Mouse (Mus musculus): ENCODE measurements around the gene Fbh1.
A peak's percentile ranks its signal among the peaks of the same experiment; 100 is the strongest.

The Fbh1 gene

DNA sequence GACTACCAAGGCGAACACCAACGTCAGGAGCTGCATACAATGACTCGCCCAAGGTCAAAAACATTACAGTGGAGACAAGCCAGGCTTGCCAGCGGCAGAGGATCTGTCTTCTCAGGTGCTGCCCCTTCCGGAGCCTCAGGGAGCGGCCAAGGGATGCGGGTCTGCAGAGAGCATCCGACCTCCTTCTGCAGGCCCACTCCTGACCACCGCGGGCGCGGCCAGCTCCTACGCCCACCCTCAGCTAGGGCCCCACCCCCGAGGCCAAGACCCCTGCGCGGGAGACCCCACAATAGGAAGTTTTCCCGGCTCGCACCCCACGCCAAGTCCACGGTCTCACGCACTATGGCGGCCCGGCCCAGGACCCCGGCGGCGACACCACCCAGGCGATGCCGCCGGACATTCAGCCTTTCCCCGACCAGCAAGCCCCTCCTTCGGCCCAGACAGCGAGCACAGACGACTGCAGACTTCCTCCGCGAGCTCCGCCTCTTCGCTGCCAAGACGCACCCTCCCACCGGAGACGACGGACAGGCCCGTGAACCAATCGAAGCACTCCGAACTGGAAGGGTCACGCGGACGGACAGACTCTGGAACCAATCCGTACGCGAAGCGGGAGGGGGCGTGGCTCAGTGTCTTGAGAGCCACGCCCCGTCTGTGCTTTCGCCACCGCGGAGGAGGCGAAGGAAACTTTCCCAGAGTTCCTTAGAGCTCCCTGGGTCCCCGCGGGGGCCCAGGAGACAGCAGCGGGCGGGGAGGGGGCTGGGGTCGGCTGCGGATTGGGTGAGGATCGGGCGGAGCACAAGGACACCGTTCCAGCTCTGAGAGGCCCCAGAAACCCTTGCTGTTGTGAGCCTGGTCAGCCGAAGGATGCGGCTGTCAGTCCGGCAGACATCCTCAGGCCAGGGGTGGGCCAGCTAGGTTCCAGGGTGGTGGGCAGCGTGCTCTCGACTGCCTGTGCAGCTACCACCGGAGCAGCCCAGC, at the start of gene Fbh1, which contains the start of gene Ankrd16:
Gene Fbh1, minus strand, starts transcription at position 492 of the 978 bp plus-strand sequence.
Gene Ankrd16, plus strand, starts transcription at position 786 of the 978 bp plus-strand sequence.
- peak; percentile 99 for DNase-seq (ENCODE audit: low spot score)

GRCm38 (mm10) chr2:11801299-11801930, 24.0 kb upstream of the Fbh1 start:
- no peak for DNase-seq (ENCODE audit: low spot score)

DNA sequence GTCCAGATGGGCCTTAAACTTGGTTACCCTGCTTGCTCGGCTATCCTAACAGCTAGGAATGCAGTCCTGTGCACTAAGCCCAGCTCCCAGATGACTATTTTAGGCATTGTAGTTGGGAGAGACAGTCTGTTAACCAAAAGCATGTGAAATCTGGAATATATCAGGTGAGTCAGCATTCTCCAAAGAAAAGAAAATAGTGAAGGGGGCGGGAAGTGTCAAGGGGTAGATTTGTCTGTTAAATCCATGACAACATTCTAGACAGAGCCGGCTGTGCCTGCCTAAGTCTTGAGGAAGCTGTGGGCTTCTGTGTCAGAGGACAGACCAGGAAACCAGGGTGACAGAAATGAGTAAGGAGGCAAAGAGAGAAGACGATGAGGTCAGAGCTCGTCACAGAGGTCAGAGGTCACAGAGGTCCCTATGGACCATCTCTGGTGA, 20.6 kb upstream of the Fbh1 start:
- DNase-seq (ENCODE audit: low spot score) = no peak

GRCm38 (mm10) chr2:11794668-11795067, 17.3 kb upstream of the Fbh1 start:
- DNase-seq (ENCODE audit: low spot score) = no peak

DNA sequence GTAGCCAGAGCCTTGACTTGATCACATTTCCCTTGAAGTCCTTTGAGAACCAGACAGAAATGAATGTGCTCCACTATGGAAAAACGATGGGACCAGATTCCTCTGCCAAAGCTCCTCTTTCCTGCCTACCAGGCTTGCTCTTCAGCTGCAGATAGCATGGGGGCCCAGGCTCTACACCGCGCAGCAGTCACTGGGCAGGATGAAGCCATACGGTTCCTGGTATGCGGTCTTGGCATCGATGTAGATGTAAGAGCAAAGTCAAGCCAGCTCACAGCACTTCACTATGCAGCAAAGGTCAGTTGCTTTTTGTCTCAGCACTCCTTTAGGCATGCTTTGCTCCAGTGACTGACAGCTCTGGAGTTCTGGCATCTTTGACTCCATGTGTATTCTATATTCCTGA, 6.8 kb upstream of the Fbh1 start:
- DNase-seq (ENCODE audit: low spot score) = no peak

GRCm38 (mm10) chr2:11778087-11778823, 873 bp upstream of the Fbh1 start:
- DNase-seq (ENCODE audit: low spot score) = peak; percentile 75

DNA sequence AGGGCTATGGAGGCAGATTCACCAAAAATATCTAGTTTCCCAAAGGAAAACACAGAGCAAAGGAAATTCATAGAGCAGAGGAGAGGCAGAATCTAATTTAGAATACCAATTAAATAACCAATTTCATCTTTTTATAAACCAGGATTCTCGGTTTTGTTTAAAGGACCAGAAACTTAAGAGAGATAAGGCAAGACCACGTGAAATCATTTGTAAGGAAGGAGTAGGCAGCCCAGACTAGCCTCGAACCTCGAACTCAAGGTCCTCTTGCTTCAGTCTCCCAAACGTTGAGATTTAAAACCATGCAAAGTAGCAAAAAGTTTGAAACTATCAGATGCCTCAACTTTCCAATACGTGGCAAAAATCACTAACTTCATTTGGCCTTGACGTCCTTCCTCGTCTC, 967 bp downstream of the Fbh1 start:
- DNase-seq (ENCODE audit: low spot score) = no peak

DNA sequence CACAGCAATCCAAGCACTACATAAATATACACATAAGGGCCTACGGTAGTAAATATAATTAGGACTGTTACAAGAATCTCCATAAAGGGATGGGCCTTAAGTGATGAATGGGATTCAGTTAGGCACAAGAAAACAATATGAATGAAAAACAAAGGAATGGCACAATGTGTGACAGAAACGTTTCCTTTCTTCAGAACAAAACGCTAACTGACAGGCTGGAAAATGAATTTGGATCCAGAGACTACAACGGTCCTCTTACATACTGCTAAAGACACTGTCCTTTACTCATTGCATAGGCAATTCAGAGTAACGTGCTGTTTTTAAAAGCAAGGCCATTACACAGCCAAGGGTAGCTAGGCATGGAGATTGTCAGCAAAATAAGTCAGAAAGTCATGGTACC, 2.3 kb downstream of the Fbh1 start:
- DNase-seq (ENCODE audit: low spot score) = no peak

DNA sequence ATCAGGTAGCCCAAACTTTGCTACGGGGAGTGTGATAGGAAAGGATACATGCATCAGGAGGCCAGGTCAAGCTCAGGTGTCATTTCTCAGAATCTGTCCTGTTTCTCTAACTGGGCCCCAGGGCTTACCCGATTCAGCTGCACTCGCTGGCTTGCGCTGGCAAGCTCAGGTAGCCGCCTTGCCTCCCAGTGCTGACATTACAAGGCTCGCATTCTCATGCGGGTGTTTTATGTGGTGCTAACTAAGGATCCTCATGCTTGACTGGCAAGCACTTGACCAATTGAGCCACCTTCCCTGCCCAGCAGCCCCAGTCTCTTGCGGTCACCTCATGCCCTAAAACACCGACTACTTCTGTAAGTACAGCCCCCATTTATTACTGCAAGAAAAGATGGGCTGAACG, 3.0 kb downstream of the Fbh1 start:
- DNase-seq (ENCODE audit: low spot score) = no peak

DNA sequence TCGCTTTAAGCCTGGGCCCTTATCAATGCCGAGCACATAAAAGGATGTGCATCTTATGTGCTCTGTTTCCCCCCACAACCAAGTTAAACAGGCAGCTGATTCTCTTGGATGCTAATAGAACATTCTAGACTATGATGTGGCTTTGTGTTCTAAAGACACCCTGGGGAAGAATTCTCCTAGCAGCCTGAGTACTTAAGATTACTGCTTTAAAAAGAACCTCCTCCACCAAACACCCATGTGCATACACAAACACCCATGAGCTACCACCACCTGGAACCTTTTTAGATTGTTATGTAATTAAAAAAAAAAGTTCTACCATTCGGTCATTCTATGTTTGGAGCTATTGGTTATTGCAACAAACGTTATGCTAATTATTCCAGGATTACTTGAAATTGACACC, 5.0 kb downstream of the Fbh1 start:
- DNase-seq (ENCODE audit: low spot score) = peak; percentile 36

- DNase-seq (ENCODE audit: low spot score) = no peak
Observed at GRCm38 (mm10) chr2:11771701-11772100, 5.7 kb downstream of the Fbh1 start.

DNA sequence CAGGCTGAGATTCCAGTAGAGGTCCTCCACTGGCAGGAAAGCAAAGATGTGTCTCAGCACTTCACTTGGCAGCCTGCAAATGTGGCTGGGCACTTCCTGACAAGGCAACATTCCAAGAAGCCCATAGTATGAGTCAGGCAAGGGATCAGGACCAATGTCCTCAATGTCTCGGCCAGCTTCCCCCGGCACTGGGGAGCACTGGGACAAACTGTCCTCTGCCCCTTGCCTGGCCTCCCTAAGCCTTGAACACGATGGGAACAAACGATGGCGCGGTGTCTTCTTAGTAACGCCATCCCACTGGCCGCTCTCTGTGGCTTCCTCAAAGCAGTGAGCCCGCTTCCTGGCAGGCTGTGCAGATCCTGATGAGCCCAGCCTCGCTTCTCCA, 10.2 kb downstream of the Fbh1 start:
- no peak for DNase-seq (ENCODE audit: low spot score)

DNA sequence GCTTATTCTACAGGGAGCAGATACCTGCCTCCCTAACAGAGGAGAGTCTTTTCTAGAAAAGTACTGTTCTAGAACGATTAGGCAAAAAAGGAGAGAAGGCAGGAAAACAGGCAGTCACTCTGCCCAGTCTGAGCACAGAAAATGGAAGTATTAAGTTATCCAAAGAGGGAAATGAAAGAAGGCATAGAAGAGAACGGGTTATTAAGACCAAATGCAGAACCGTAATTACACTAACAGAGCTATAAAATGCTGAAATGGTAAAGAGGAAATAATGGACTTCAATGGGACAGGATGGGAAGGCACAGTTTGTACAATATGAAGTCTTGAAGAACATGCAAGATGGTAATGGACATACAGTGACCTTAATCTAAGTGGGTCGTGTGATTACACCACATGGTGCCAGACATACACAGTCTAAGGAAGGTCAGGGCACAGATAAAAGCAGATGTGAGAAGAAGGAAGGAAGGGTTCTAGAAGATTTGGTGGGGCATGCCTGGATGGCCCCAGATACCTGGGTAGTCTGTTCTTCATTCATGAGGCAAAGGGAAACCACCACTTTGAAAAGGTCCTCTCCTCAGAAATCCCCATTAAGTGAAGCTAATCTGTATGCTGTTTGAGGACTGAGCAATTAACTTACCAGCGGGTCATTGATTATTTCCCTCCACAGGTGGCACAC, 10.8 kb downstream of the Fbh1 start:
- DNase-seq (ENCODE audit: low spot score) = no peak

DNA sequence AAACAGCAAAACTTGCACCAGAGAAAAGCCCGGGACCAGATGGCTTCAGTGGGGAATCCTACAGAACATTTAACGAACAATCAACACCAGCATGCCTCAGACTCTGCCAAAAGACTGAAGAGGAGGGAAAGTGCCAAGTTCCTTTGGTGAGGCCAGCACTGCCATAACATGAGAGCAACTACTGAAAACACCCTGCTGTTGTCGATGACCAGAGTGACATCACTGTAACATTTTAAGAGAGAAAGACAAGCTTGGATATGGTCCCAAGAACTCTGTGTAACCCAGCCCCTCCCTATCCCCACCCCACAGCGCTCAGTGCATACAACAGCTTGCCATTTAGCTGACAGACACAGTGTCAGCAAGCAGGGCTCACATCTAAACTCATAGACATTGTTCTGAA, 11.7 kb downstream of the Fbh1 start:
- DNase-seq (ENCODE audit: low spot score) = no peak

DNA sequence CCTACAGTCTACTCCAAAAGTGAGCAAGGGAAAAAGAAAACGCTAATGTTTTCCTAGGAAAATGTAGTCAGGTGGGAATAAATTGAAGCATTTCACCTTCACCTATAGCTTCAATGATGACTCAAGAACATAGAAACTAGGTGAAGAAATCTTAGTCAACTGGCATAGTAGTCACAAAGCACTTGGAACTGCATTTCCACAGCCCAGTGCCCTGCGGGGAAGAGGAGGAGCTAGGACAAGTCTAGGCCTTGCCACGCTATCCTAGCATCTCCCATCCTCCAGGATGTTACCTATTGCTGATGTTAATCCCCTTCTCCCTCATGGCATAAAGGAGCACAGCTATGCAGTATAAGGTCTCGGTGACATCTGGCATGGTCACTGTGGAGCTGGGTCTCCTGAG, 14.8 kb downstream of the Fbh1 start:
- no peak for DNase-seq (ENCODE audit: low spot score)

GRCm38 (mm10) chr2:11739516-11740051, 37.8 kb downstream of the Fbh1 start:
- DNase-seq (ENCODE audit: low spot score) = no peak

GRCm38 (mm10) chr2:11738794-11739193, 38.6 kb downstream of the Fbh1 start:
- no peak for DNase-seq (ENCODE audit: low spot score)

DNA sequence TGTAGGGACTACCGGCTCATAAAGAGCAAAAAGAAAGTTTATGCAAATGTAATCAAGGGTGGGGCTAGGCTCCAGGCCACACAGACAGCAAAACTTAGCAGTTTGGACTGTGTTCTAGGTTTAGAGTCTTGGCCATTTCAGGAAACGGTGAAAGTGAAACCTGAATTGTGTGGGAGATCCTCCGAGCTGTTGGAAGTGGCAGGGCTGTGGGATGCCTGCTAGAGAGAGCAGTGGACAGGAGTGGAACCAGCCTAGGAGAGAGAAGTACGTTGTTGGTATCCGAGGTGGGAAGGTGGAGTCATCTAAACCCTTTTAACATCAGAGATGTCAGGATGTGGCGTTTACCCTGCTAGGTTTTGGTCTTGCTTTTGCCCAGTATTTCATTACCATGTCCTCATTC, 41.5 kb downstream of the Fbh1 start:
- no peak for DNase-seq (ENCODE audit: low spot score)

DNA sequence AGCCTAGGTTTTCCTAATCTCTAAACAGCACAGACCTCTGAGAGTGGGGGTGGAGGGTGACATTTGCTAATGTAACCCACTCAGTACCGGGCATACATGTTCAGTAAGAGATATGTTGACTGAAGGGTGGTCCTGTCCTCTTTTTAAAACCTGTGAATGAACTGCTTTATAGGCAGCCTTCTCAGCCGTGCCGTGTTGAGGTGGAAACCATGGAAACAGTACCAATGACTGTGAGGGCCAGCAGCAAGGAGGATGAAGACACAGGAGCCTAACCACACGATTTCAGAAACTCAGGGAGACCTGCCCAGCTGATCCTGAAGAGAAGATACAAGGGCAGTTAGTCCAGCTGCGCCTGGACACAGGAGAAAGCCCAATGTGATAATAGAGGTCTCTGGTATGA, 44.4 kb downstream of the Fbh1 start:
- no peak for DNase-seq (ENCODE audit: low spot score)

DNA sequence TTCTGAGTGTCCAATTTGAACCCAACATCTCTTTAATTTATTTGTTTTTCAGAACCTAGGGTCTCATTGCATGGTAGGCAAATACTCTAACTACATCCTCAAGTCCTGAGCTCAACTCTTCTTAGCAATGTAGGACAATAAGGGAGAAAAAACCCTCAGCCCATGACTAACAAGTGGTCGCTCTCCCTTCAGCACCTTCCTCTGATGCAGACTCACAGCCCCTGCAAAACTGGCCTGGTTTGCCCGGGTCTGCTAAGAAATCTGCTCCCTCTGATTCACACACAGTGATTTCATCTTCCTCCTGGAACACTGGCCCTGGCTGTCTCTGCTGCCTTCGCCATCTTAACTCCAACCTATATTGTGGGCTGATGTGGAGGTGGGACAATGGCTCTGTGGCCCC, 48.3 kb downstream of the Fbh1 start:
- no peak for DNase-seq (ENCODE audit: low spot score)

GRCm38 (mm10) chr2:11727574-11727973, 49.8 kb downstream of the Fbh1 start:
- no peak for DNase-seq (ENCODE audit: low spot score)

DNA sequence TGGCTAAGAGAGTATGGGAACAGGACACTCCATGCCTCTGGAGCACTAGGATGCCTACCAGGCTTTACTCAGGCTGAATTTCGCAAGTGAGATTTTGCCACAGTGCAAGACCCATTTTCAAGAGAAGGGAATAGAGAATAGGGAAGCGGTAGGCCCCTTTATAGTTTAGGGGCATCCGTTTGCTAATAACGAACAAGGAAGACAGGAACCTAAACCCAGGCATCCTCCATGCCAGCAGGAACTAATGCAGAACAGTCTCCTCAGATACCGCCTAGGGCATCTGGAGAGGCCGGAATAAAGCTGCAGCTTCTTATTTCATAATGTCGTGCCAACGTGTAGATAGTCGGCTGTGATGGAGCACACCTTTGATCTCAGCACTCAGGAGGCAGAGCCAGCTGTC, 54.8 kb downstream of the Fbh1 start:
- no peak for DNase-seq (ENCODE audit: low spot score)
